Mouse (Mus musculus) stomach, embryonic 15.5 days (tissue): ENCODE measurements around the gene Olfr297. TPM values are rescaled to one million over a fixed set of nuclear protein-coding genes. Genes with fewer than 3 reads are reported as not detected.

Experiments
- ATAC-seq: fragments of 200-750 bp; cut with Nextera tagmentation; 2 replicates; pipeline ENCODE4 v1.8.0; 2017; ENCODE audit warnings: low read depth, moderate number of reproducible peaks, moderate TSS enrichment; ENCODE audit not compliant: insufficient read depth, low FRiP score
- H3K27ac ChIP-seq: fragments of 300-500 bp; sonication (generic); 2 replicates; pipeline ENCODE4 v1.5.1; 2015; ENCODE audit warnings: mild to moderate bottlenecking, inconsistent platforms
- H3K27me3 ChIP-seq: fragments of 300-500 bp; sonication (generic); replicated peaks from 2 replicates; pipeline ENCODE4 v1.6.1; 2015; ENCODE audit warnings: inconsistent platforms
- H3K36me3 ChIP-seq: fragments of 300-500 bp; sonication (generic); 2 replicates; pipeline ENCODE4 v1.6.1; 2015; ENCODE audit warnings: inconsistent platforms
- H3K4me1 ChIP-seq: fragments of 300-500 bp; sonication (generic); 2 replicates; pipeline ENCODE4 v1.6.1; 2015; ENCODE audit warnings: inconsistent platforms
- H3K4me2 ChIP-seq: fragments of 300-500 bp; sonication (generic); 2 replicates; pipeline ENCODE4 v1.6.1; 2015; ENCODE audit warnings: mild to moderate bottlenecking, inconsistent platforms
- H3K4me3 ChIP-seq: fragments of 300-500 bp; sonication (generic); replicated peaks from 2 replicates; pipeline ENCODE4 v1.5.1; 2015; ENCODE audit warnings: inconsistent platforms
- H3K9ac ChIP-seq: fragments of 300-500 bp; sonication (generic); 2 replicates; pipeline ENCODE4 v1.6.1; 2015; ENCODE audit warnings: inconsistent platforms
- H3K9me3 ChIP-seq: fragments of 300-500 bp; sonication (generic); 2 replicates; pipeline ENCODE4 v1.6.1; 2016; ENCODE audit warnings: inconsistent platforms
- WGBS: fragments of 180-500 bp; shearing (Covaris S2); methylation state at CpG from one replicate; pipeline ENCODE4 v1.1.7; 2015; 5-methylcytosine and 5-hydroxymethylcytosine counted together
- polyA plus RNA-seq: library from polyadenylated mRNA; unstranded; fragments of >200 nt; fragmentation: Nextera tagmentation; extraction: Ambion mirVana; gene quantifications from 2 replicates; pipeline ENCODE4 v1.2.1, GENCODE M21; 2015

The Olfr297 gene
- polyA plus RNA-seq: not detected in 2 replicates

DNA sequence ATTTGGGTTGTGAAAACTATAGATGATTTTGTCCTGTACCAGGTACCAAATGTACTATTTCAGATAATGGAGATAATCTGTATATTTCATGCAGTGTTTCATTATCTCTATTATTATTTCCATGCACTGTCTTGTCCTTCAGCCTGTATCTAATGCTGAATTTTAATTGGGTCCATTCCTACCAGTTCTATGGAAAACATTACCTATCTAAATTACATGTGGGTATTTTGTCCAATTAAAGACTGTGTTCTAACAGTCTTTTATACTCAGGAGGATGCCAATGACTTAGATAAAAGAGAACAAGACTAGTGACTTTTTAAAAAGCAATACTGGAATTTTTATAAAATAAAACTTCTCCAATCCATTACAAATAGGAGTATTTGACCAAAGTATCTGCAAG is at the start of gene Olfr297:
Olfr297 (plus strand) TSS at position 301 of the 400 bp plus-strand sequence.
- ATAC-seq: no peak
- H3K27ac ChIP-seq: no peak within 1 kb of the TSS
- H3K9ac ChIP-seq: no peak within 1 kb of the TSS
- no peak within 1 kb of the TSS for H3K4me3 ChIP-seq
- H3K27me3 ChIP-seq: no peaks in the 10 kb centered on the region
- H3K36me3 ChIP-seq: no peaks in the 10 kb centered on the region
- no peaks in the 10 kb centered on the region for H3K9me3 ChIP-seq
- no peaks in the 10 kb centered on the region for H3K4me1 ChIP-seq
- no peak within 1 kb of the TSS for H3K4me2 ChIP-seq

DNA sequence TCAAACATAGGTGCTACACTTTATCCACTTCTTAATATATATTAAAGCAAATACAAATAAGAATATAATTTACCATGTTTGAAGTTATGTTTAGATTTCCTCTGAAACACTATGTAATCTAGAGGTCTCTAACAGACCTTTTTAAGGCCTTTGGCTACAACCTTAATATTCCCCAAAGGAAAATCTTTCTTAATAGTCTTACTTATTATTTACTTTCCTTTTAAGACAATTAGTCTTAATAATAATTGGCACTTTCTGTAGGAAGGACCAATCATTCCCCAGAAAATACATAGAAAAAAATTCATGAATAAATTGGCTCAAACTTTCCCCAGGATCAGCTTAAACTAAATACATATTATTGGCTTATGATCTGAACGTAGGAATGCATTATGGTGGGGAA is 27.4 kb upstream of the Olfr297 start, which contains the start of gene Olfr298:
Olfr298 (minus strand) TSS at position 101 of the 400 bp plus-strand sequence.
- Histone ChIP-seq H3K9ac (no peak within 1 kb of the TSS), H3K4me2 (no peak within 1 kb of the TSS), H3K27ac (no peak within 1 kb of the TSS), H3K4me1 (no peaks in the 10 kb centered on the region), H3K4me3 (no peak within 1 kb of the TSS), H3K27me3 (no peaks in the 10 kb centered on the region), H3K9me3 (no peaks in the 10 kb centered on the region), H3K36me3 (no peaks in the 10 kb centered on the region)
- 73% methylated on average over 1 of the region's 1 CpGs for WGBS
- ATAC-seq: no peak

Other genes starting within 250 kb of the Olfr297 start
- gene Olfr310, start 242.8 kb upstream of the Olfr297 start, polyA plus RNA-seq: not detected in 2 replicates
- not detected in 2 replicates for gene Olfr309, start 206.3 kb upstream of the Olfr297 start, polyA plus RNA-seq
- not detected in 2 replicates for gene Olfr308, start 194.3 kb upstream of the Olfr297 start, polyA plus RNA-seq
- not detected in 2 replicates for gene Olfr307, start 182.4 kb upstream of the Olfr297 start, polyA plus RNA-seq
- not detected in 2 replicates for gene Olfr305, start 153.0 kb upstream of the Olfr297 start, polyA plus RNA-seq
- gene Olfr304, start 133.3 kb upstream of the Olfr297 start, polyA plus RNA-seq: not detected in 2 replicates
- gene Olfr303, start 122.2 kb upstream of the Olfr297 start, polyA plus RNA-seq: not detected in 2 replicates
- gene Olfr301, start 116.1 kb upstream of the Olfr297 start, polyA plus RNA-seq: not detected in 2 replicates
- gene Olfr299, start 60.0 kb upstream of the Olfr297 start, polyA plus RNA-seq: not detected in 2 replicates
- not detected in 2 replicates for gene Olfr298, start 27.5 kb upstream of the Olfr297 start, polyA plus RNA-seq
- not detected in 2 replicates for gene Olfr295, start 63.9 kb downstream of the Olfr297 start, polyA plus RNA-seq
- gene Olfr294, start 96.7 kb downstream of the Olfr297 start, polyA plus RNA-seq: not detected in 2 replicates
- not detected in 2 replicates for gene Olfr293, start 129.1 kb downstream of the Olfr297 start, polyA plus RNA-seq
- gene Olfr292, start 168.4 kb downstream of the Olfr297 start, polyA plus RNA-seq: not detected in 2 replicates